In the genomic region with DNA sequence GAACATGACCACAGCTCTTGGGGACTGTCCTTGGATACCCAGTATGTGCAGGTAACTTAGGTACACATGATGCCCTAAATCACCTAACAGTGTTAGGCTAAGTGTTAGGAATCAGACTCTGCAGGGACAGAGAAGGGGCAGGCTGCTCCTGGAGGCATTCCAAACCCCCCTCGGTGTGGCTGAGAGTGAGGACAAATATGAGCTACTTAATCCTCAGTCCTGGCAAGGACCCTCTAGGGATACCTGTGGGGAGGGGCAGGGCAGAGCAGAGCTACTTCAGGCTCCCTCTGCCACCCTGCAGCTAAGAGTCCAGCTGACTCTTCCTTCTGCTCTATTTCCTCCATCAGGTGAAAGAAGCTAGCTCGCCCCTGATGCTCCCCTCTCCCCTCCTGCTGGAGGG, we compare ENCODE assay signal across 14 mouse cellular contexts. TPM values are rescaled to one million over a fixed set of nuclear protein-coding genes. Genes with fewer than 3 reads are reported as not detected.
DNase-seq lines count a peak whose midpoint lies in the region; ATAC-seq and TF ChIP-seq lines count a peak whose summit lies in the region.
"Had no signal": no experiment of that assay in that cellular context is flagged by ENCODE, and none has a peak within 500 bp of the region (broad histone marks: within the 10 kb centered on the region; RNA-seq: fewer than 3 reads in every experiment).

No protein-coding gene starts in this region.

- WGBS in forebrain, embryonic 13.5 days = 14% methylated on average over 2 of the region's 2 CpGs
- WGBS in forebrain, embryonic 10.5 days = 30% methylated on average over 2 of the region's 2 CpGs

- no peak overlapping the region for H3K4me3 ChIP-seq in forebrain, embryonic 13.5 days
- H3K4me3 ChIP-seq in forebrain, embryonic 10.5 days = no peak overlapping the region
- no peak overlapping the region for H3K4me3 ChIP-seq in left cerebral cortex, adult 2 months
- H3K4me3 ChIP-seq: stomach, embryonic 15.5 days had no signal

- H3K9ac ChIP-seq in forebrain, embryonic 13.5 days = no peak overlapping the region
- H3K9ac ChIP-seq: lung, embryonic 14.5 days; stomach, embryonic 15.5 days had no signal

- TF ChIP-seq CTCF in left cerebral cortex, adult 2 months (IDR thresholded peaks at IDR 0.05) = no peak

- ATAC-seq in forebrain, embryonic 13.5 days = 0 out of 2 replicates have a peak, but pooled peaks have one; percentile 42

- H3K4me2 ChIP-seq in forebrain, embryonic 13.5 days = no peak overlapping the region
- H3K4me2 ChIP-seq: lung, embryonic 14.5 days; stomach, embryonic 15.5 days had no signal

- no peaks in the 10 kb centered on the region for H3K9me3 ChIP-seq in forebrain, embryonic 13.5 days (replicated peaks)
- no peaks in the 10 kb centered on the region for H3K9me3 ChIP-seq in forebrain, embryonic 10.5 days
- H3K9me3 ChIP-seq: stomach, embryonic 15.5 days had no signal

- no peak overlapping the region for H3K27ac ChIP-seq in forebrain, embryonic 13.5 days
- no peak overlapping the region for H3K27ac ChIP-seq in forebrain, embryonic 10.5 days
- no peak overlapping the region for H3K27ac ChIP-seq in left cerebral cortex, adult 2 months
- H3K27ac ChIP-seq: stomach, embryonic 15.5 days had no signal

- intact Hi-C loops in left cerebral cortex, postnatal 4 days (cut with DNase I) = no loop called here
- intact Hi-C loops in left cerebral cortex, adult 2 months (cut with DNase I) = no loop called here

- H3K4me1 ChIP-seq in forebrain, embryonic 13.5 days = peaks cover 26% of the 10 kb centered on the region
- H3K4me1 ChIP-seq in forebrain, embryonic 10.5 days = peaks cover 11% of the 10 kb centered on the region
- H3K4me1 ChIP-seq: stomach, embryonic 15.5 days had no signal

- no peak for DNase-seq in forebrain, embryonic 10.5 days (ENCODE audit: extremely low spot score, low spot score)
- DNase-seq in left cerebral cortex, postnatal 4 days = peak; percentile 60
- DNase-seq in left cerebral cortex, adult 2 months (ENCODE audit: extremely low spot score in 1 of 2, low spot score in 2 of 2) = no peak
- DNase-seq in cerebellum, adult 9-11 months = peak; percentile 85
- DNase-seq in retina, embryonic 14.5 days (ENCODE audit: low spot score) = peak; percentile 13
- no peak for DNase-seq in layer of hippocampus, adult 11-12 months (ENCODE audit: low spot score)
- DNase-seq in thymus, postnatal 4 days = no peak
- DNase-seq: adrenal gland, adult 2 months; liver; lung, embryonic 14.5 days; thymus, postnatal 14 days had no signal

- no peaks in the 10 kb centered on the region for H3K36me3 ChIP-seq in forebrain, embryonic 13.5 days (ENCODE audit: poor library complexity, severe bottlenecking)
- no peaks in the 10 kb centered on the region for H3K36me3 ChIP-seq in forebrain, embryonic 10.5 days (replicated peaks)
- H3K36me3 ChIP-seq: stomach, embryonic 15.5 days had no signal

- peaks cover 3% of the 10 kb centered on the region; the same call in 1 of the 2 replicates for H3K27me3 ChIP-seq in forebrain, embryonic 13.5 days
- H3K27me3 ChIP-seq in forebrain, embryonic 10.5 days (ENCODE audit: poor library complexity, severe bottlenecking) = no peaks in the 10 kb centered on the region
- H3K27me3 ChIP-seq: stomach, embryonic 15.5 days had no signal

RNA-seq across cellular contexts. Expression of gene Kcnc4, which starts 46.3 kb away (rescaled TPM):
- 0.25 and 0.38 TPM in 2 replicates for polyA plus RNA-seq in forebrain, embryonic 13.5 days (2015; fragmentation: Nextera tagmentation; extraction: Ambion mirVana)
- polyA plus RNA-seq in forebrain, embryonic 10.5 days (2016; fragmentation: Nextera tagmentation; extraction: Ambion mirVana) = not detected in 2 replicates
- total RNA-seq in left cerebral cortex, postnatal 4 days (2021) = 10 to 100 TPM; 21.2 to 25.8 TPM
- total RNA-seq in left cerebral cortex, adult 2 months (2021) = 10 to 100 TPM; 68.4 to 73.4 TPM
- total RNA-seq: megakaryocyte progenitor cell, adult 5-6 weeks had no signal
- polyA plus RNA-seq: stomach, embryonic 15.5 days had no signal

Comparison
In these comparisons a context has a peak if more than half of its experiments do, and no peak if none do; other contexts are left out.
1. DNase-seq: peak in left cerebral cortex, postnatal 4 days (single experiment), cerebellum, adult 9-11 months (single experiment) and retina, embryonic 14.5 days (single experiment); none in forebrain, embryonic 10.5 days (single experiment), left cerebral cortex, adult 2 months (0 of 2), layer of hippocampus, adult 11-12 months (single experiment) and thymus, postnatal 4 days (single experiment).